9 mouse cellular contexts compared by ENCODE assay signal in the genomic region with DNA sequence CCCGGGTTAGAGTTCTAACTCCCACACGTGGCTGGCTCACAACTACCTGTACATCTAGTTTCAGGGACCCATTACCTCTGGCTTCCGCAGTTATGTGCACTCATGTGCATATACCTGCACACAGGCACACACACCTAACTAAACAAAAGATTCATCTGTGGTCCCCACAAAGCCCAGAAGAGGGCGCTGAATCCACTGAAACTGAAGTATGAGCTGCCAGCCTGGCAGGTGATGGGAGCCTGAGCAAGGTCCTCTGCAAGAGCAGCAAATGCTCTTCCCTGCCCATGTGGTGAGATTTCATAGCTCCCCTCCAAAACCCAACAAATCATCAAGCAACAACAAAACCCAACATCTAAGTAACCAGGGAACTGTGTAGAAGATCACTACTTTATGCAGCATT.
DNase-seq lines count a peak whose midpoint lies in the region; ATAC-seq and TF ChIP-seq lines count a peak whose summit lies in the region.
"Had no signal": no experiment of that assay in that cellular context is flagged by ENCODE, and none has a peak within 500 bp of the region (broad histone marks: within the 10 kb centered on the region; RNA-seq: fewer than 3 reads in every experiment).

No protein-coding gene starts in this region.

- no peak overlapping the region for H3K9ac ChIP-seq in kidney, postnatal 0 days (ENCODE audit: low read depth, low read length)
- H3K9ac ChIP-seq in kidney, embryonic 15.5 days = no peak overlapping the region
- H3K9ac ChIP-seq in midbrain, embryonic 16.5 days (ENCODE audit: low read depth, low read length) = no peak overlapping the region
- H3K9ac ChIP-seq: intestine, embryonic 15.5 days had no signal

- no peak overlapping the region for H3K4me2 ChIP-seq in kidney, postnatal 0 days (ENCODE audit: low read length)
- H3K4me2 ChIP-seq in kidney, embryonic 15.5 days = no peak overlapping the region
- no peak overlapping the region for H3K4me2 ChIP-seq in midbrain, embryonic 16.5 days (ENCODE audit: low read length)
- H3K4me2 ChIP-seq: intestine, embryonic 15.5 days had no signal

- no peaks in the 10 kb centered on the region for H3K27me3 ChIP-seq in kidney, postnatal 0 days (ENCODE audit: insufficient read depth, low read length)
- H3K27me3 ChIP-seq in kidney, embryonic 15.5 days = no peaks in the 10 kb centered on the region
- H3K27me3 ChIP-seq in midbrain, embryonic 16.5 days (ENCODE audit: control insufficient read depth, insufficient read depth, low read depth, low read length) = no peaks in the 10 kb centered on the region
- H3K27me3 ChIP-seq: intestine, embryonic 15.5 days had no signal

- H3K27ac ChIP-seq in kidney, postnatal 0 days = no peak overlapping the region
- no peak overlapping the region for H3K27ac ChIP-seq in kidney, embryonic 15.5 days
- H3K27ac ChIP-seq in midbrain, embryonic 16.5 days (ENCODE audit: low read length) = no peak overlapping the region
- H3K27ac ChIP-seq: intestine, embryonic 15.5 days had no signal

- H3K9me3 ChIP-seq in kidney, postnatal 0 days (replicated peaks; ENCODE audit: low read length) = no peaks in the 10 kb centered on the region
- H3K9me3 ChIP-seq in kidney, embryonic 15.5 days (replicated peaks) = no peaks in the 10 kb centered on the region
- no peaks in the 10 kb centered on the region for H3K9me3 ChIP-seq in midbrain, embryonic 16.5 days (replicated peaks; ENCODE audit: control insufficient read depth, low read length, poor library complexity, severe bottlenecking)
- H3K9me3 ChIP-seq: intestine, embryonic 15.5 days had no signal

- no peak for DNase-seq in kidney, postnatal 0 days (ENCODE audit: low spot score)
- peak; percentile 64 for DNase-seq in ES-CJ7 (ENCODE audit: low read depth, low spot score)
- peak; percentile 25 for DNase-seq in c-Kit-negative CD71-positive TER-119-positive erythroid progenitor cells, embryonic 14.5 days (ENCODE audit: low read depth, low spot score)
- DNase-seq in ovary, postnatal 36 days (ENCODE audit: low spot score) = no peak

- H3K4me1 ChIP-seq in kidney, postnatal 0 days (replicated peaks; ENCODE audit: insufficient read depth, low read length) = no peaks in the 10 kb centered on the region
- H3K4me1 ChIP-seq in kidney, embryonic 15.5 days = no peaks in the 10 kb centered on the region
- peaks cover 2% of the 10 kb centered on the region; the same call in 1 of the 2 replicates for H3K4me1 ChIP-seq in midbrain, embryonic 16.5 days (ENCODE audit: control insufficient read depth, insufficient read depth, low read length)
- H3K4me1 ChIP-seq: intestine, embryonic 15.5 days had no signal

- ATAC-seq in kidney, postnatal 0 days (replicated peaks; ENCODE audit: low FRiP score, low read depth) = no peak
- no peak for ATAC-seq in kidney, embryonic 15.5 days (replicated peaks; ENCODE audit: low FRiP score)
- ATAC-seq in megakaryocyte, adult 5-6 weeks (ENCODE audit: poor library complexity, severe bottlenecking) = peak; percentile 30; the same call in 1 of the 2 replicates
- no peak for ATAC-seq in activated CD4-positive, CD25-positive, alpha-beta regulatory T cell, adult 4 months
- no peak for ATAC-seq in midbrain, embryonic 16.5 days
- ATAC-seq: intestine, embryonic 15.5 days had no signal

- no peak overlapping the region for H3K4me3 ChIP-seq in kidney, postnatal 0 days (replicated peaks; ENCODE audit: low read depth, low read length)
- no peak overlapping the region for H3K4me3 ChIP-seq in kidney, embryonic 15.5 days (replicated peaks)
- no peak overlapping the region for H3K4me3 ChIP-seq in midbrain, embryonic 16.5 days (ENCODE audit: low read depth, low read length)
- H3K4me3 ChIP-seq: intestine, embryonic 15.5 days had no signal

- H3K36me3 ChIP-seq in kidney, postnatal 0 days (ENCODE audit: insufficient read depth, low read length) = 0 out of 2 replicates have a peak, but pooled peaks cover 11% of the 10 kb centered on the region
- peaks cover 18% of the 10 kb centered on the region for H3K36me3 ChIP-seq in kidney, embryonic 15.5 days
- peaks cover 2% of the 10 kb centered on the region; the same call in 1 of the 2 replicates for H3K36me3 ChIP-seq in midbrain, embryonic 16.5 days (ENCODE audit: control insufficient read depth, insufficient read depth, low read length)

- WGBS in kidney, postnatal 0 days = 72% methylated on average over 4 of the region's 4 CpGs
- 78% methylated on average over 4 of the region's 4 CpGs for WGBS in kidney, embryonic 15.5 days
- 70% methylated on average over 4 of the region's 4 CpGs for WGBS in midbrain, embryonic 16.5 days

- TF ChIP-seq CTCF in kidney, postnatal 0 days (IDR thresholded peaks at IDR 0.05; ENCODE audit: low read depth) = peak; percentile 48

Comparison
In these comparisons a context has a peak if more than half of its experiments do, and no peak if none do; other contexts are left out.
1. DNase-seq: peak in ES-CJ7 (single experiment) and c-Kit-negative CD71-positive TER-119-positive erythroid progenitor cells, embryonic 14.5 days (single experiment); none in kidney, postnatal 0 days (single experiment) and ovary, postnatal 36 days (single experiment).